Mouse (Mus musculus) liver, adult 2 months (tissue): ENCODE data around the gene Ppp3ca. TPM values are rescaled to one million over a fixed set of nuclear protein-coding genes. Genes with fewer than 3 reads are reported as not detected.

ENCODE experiments used
- DNase-seq: peaks from one replicate; pipeline ENCODE4 v3.0.0-alpha.2; 2011; ENCODE audit warnings: low read depth, low spot score; ENCODE audit errors: extremely low read depth
- H3K27ac ChIP-seq: fragments of 200-500 bp; replicated peaks from 2 replicates; pipeline ENCODE4 v1.5.1; 2012; ENCODE audit warnings: low read depth, mild to moderate bottlenecking, control low read depth, inconsistent platforms, low read length; ENCODE audit not compliant: insufficient read depth
- H3K27me3 ChIP-seq: fragments of 200-500 bp; 2 replicates; pipeline ENCODE4 v1.6.1; 2012; ENCODE audit warnings: mild to moderate bottlenecking, moderate library complexity, low read length, inconsistent platforms; ENCODE audit not compliant: control insufficient read depth, insufficient read depth
- H3K36me3 ChIP-seq: fragments of 200-500 bp; 2 replicates; pipeline ENCODE4 v1.6.1; 2012; ENCODE audit warnings: low read length, inconsistent platforms; ENCODE audit not compliant: control insufficient read depth, insufficient read depth
- H3K4me1 ChIP-seq: fragments of 200-500 bp; 2 replicates; pipeline ENCODE4 v1.6.1; 2011; ENCODE audit warnings: low read length; ENCODE audit not compliant: control insufficient read depth, insufficient read depth
- H3K4me3 ChIP-seq: fragments of 200-500 bp; 2 replicates; pipeline ENCODE4 v1.5.1; 2011; ENCODE audit warnings: low read depth, mild to moderate bottlenecking, control low read depth, low read length, moderate library complexity; ENCODE audit not compliant: insufficient read depth
- H3K79me2 ChIP-seq: fragments of 200-500 bp; 2 replicates; pipeline ENCODE4 v1.6.1; 2012; ENCODE audit warnings: inconsistent platforms, mild to moderate bottlenecking, low read length, moderate library complexity; ENCODE audit not compliant: control insufficient read depth, insufficient read depth
- H3K9ac ChIP-seq: fragments of 200-500 bp; 2 replicates; pipeline ENCODE4 v1.6.1; 2012; ENCODE audit warnings: low read depth, mild to moderate bottlenecking, control low read depth, inconsistent platforms, low read length
- CTCF ChIP-seq: fragments of 200-500 bp; IDR thresholded peaks from 2 replicates; pipeline ENCODE4 v1.5.1; 2011; ENCODE audit warnings: low read depth, low read length, control low read depth
- POLR2A ChIP-seq: fragments of 200-500 bp; IDR thresholded peaks from 2 replicates; pipeline ENCODE4 v1.6.1; 2011; ENCODE audit warnings: low read length, control low read depth; ENCODE audit not compliant: insufficient read depth; ENCODE audit errors: extremely low read depth
- WGBS: fragments of 180-500 bp; shearing (Covaris S2); methylation state at CpG from one replicate; pipeline ENCODE4 v1.1.7; 2018; 5-methylcytosine and 5-hydroxymethylcytosine counted together
- polyA plus RNA-seq: library from polyadenylated mRNA; depleted of rRNA; stranded (reverse); fragments of >200 nt; gene quantifications from 2 replicates; pipeline ENCODE4 v1.2.3, GENCODE M21; 2012
- total RNA-seq: library from RNA; depleted of rRNA; stranded (reverse); fragments of >200 nt; gene quantifications from 2 replicates; pipeline ENCODE4 v1.2.3, GENCODE M21; 2014

The Ppp3ca gene
- total and polyA plus RNA-seq, 2 experiments, result 9.8 to 23.0 TPM

DNA sequence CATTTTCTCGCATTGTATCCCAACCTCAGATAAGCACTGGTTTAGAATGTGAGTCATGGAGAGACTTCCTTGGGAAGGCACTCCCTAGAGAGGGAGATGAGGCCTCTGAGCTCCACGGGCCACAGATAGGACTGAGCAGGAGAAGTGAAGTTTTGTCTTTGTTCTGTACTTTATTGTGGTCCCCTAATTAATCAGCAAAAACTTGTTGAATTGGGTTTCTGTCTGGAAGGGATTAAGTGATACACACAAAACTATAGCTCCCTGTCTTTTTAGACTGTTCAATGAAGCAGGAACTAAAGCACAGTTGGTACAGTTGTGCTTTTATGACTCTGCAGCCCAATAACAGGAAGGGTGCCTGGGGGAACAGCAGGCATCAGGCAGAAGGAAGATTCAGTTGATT, 95.6 kb downstream of the Ppp3ca start:
- no peaks in the 10 kb centered on the region for H3K36me3 ChIP-seq
- 74% methylated on average over 2 of the region's 2 CpGs for WGBS
- H3K27me3 ChIP-seq, result no peaks in the 10 kb centered on the region
- H3K4me3 ChIP-seq, result no peak overlapping the region
- no peak overlapping the region for H3K27ac ChIP-seq
- TF ChIP-seq POLR2A, result no peak
- TF ChIP-seq CTCF, result no peak
- H3K4me1 ChIP-seq, result no peaks in the 10 kb centered on the region; the same call in 1 of the 2 replicates
- H3K9ac ChIP-seq, result no peak overlapping the region
- DNase-seq, result no peak
- H3K79me2 ChIP-seq, result peaks cover 9% of the 10 kb centered on the region

DNA sequence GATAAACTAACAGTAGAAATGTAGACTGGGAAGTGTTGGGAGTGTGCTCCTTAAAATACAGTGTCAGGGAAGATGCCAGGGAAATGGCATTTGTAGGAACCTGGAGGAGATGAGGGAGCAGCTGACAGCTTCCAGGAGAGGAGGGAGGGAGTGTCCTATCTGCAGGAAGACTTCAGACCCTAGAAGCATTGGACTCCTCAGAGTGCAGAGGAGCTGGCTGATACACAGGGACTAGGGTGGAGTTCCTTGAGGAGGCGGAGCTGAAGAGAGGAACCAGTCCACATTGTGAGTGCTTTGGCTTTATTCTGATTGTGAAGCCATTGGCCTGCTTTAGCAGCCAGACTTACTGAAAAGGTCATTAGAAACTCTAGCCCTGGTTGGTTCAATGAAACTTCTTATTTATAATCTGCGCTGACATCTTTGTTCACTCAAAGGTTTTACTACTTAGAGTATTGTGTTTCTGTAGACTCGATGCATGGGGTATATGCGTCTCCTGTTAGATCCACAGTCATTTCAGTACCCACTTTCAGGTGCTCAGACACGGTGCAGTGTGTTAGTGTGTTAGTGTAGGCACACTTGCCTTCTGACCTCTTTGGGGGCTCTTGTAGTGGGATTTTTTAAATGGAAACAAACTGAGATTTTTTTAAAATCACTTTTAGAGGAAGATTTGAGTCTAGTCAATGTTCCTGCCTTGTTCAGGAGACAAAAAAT, 99.0 kb downstream of the Ppp3ca start:
- Histone ChIP-seq H3K79me2 (peaks cover 6% of the 10 kb centered on the region), H3K27me3 (no peaks in the 10 kb centered on the region), H3K27ac (no peak overlapping the region), H3K4me1 (no peaks in the 10 kb centered on the region; the same call in 1 of the 2 replicates), H3K9ac (no peak overlapping the region), H3K36me3 (no peaks in the 10 kb centered on the region), H3K4me3 (no peak overlapping the region)
- DNase-seq, result no peak
- 90% methylated on average over 5 of the region's 5 CpGs for WGBS
- TF ChIP-seq CTCF, result no peak
- no peak for TF ChIP-seq POLR2A

DNA sequence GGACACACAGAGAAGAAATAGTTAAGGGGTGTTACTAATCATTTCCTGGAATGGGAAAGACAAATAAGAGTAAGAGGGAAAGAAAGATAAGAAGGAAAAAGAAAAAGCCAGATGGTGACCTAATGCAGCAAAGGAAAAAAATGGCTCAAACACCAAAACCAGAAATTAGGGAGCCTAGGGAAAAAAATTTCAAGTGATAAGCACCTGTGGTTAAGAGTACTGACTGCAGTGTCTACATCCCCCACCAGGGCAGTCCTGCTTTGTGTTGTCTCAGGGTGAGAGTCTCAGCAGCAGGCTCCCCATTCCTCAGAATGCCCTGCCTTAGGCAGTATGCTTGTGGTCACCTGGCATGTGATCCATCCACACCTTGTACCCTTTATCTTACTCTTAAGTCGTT, 99.6 kb downstream of the Ppp3ca start:
- no peak overlapping the region for H3K27ac ChIP-seq
- no peaks in the 10 kb centered on the region for H3K36me3 ChIP-seq
- H3K4me1 ChIP-seq, result no peaks in the 10 kb centered on the region; the same call in 1 of the 2 replicates
- no peak overlapping the region for H3K9ac ChIP-seq
- no peaks in the 10 kb centered on the region for H3K27me3 ChIP-seq
- TF ChIP-seq CTCF (no peak), POLR2A (no peak)
- 61% methylated on average over 1 of the region's 1 CpGs for WGBS
- H3K79me2 ChIP-seq, result peaks cover 6% of the 10 kb centered on the region
- H3K4me3 ChIP-seq, result no peak overlapping the region
- no peak for DNase-seq

DNA sequence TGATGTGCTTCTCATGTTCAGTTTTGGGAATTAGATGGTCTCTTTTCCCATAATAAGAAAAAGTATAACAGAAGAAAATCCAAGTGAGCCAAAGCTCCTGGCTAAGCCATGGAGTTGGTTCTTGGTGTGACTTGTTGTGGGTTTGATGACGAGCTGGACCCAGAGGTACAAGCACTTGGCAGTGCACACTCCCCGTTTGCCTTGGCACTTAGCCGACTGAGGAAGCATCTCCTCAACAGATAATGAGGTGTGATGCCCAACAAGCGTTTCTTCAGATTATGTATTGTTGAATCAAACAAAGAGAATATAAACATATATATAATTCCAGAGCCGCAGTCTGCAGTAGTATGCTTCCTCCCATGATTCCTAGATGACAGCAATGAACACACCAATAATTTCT, 101.8 kb downstream of the Ppp3ca start:
- TF ChIP-seq CTCF (no peak), POLR2A (no peak)
- Histone ChIP-seq H3K9ac (no peak overlapping the region), H3K4me1 (no peaks in the 10 kb centered on the region), H3K27ac (no peak overlapping the region), H3K4me3 (no peak overlapping the region), H3K79me2 (peaks cover 6% of the 10 kb centered on the region), H3K36me3 (no peaks in the 10 kb centered on the region), H3K27me3 (no peaks in the 10 kb centered on the region)
- 65% methylated on average over 5 of the region's 5 CpGs for WGBS
- DNase-seq, result no peak

DNA sequence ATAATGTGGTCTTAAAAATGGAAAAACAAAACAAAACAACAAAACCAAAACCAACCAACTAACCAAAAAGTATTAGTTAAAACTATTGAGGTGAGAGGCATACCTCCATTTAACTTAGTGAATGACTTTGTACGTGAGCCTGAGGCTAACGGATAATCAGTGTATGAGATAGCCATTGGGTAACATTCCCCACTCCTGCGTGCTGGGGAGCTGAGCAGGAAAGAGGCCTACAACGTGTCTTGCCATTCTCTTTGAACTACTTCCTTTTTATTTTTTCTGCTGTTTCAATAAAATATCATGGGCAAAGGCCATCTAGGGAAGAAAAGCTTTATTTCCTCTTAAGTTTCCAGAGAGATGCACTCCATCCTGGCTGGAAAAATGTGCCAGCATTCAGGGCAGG, 103.3 kb downstream of the Ppp3ca start:
- DNase-seq, result no peak
- TF ChIP-seq POLR2A (no peak), CTCF (no peak)
- Histone ChIP-seq H3K79me2 (peaks cover 7% of the 10 kb centered on the region; the same call in 1 of the 2 replicates), H3K4me3 (no peak overlapping the region), H3K36me3 (no peaks in the 10 kb centered on the region), H3K27ac (no peak overlapping the region), H3K27me3 (no peaks in the 10 kb centered on the region), H3K9ac (no peak overlapping the region), H3K4me1 (no peaks in the 10 kb centered on the region)
- 87% methylated on average over 4 of the region's 4 CpGs for WGBS

DNA sequence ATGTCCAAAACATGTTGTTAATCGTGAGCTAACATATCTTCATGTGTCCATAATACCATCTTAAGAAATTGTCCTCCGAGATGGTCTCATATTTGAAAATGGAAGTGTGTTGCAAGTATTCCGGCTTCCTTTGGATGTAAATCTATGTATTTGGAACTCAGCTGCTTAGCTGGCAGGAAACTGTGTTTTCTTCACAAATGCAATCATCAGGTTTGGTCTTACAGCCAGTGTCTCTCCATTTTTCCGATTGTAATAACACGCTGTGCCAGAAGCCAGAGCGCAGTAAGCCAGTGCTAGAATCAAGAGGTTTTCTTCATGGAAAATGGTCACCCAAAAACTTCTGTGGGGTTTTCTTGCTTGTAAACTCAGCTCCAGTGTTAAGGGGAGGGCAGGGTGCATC, 104.3 kb downstream of the Ppp3ca start:
- 79% methylated on average over 6 of the region's 6 CpGs for WGBS
- Histone ChIP-seq H3K36me3 (no peaks in the 10 kb centered on the region), H3K4me3 (no peak overlapping the region), H3K9ac (no peak overlapping the region), H3K79me2 (peaks cover 9% of the 10 kb centered on the region; the same call in 1 of the 2 replicates), H3K4me1 (no peaks in the 10 kb centered on the region), H3K27me3 (no peaks in the 10 kb centered on the region), H3K27ac (no peak overlapping the region)
- TF ChIP-seq POLR2A (no peak), CTCF (no peak)
- DNase-seq, result no peak
